In genomic region chr6:48048426-48049272, GRCm38 (mm10) we compare ENCODE assay signal across 8 mouse cellular contexts. TPM values are rescaled to one million over a fixed set of nuclear protein-coding genes. Genes with fewer than 3 reads are reported as not detected.
DNase-seq lines count a peak whose midpoint lies in the region; ATAC-seq lines count a peak whose summit lies in the region.

Zfp777 (minus strand) TSS chr6:48048911.

- peak within 1 kb of the TSS; percentile 94 for H3K27ac ChIP-seq in hindbrain, embryonic 16.5 days (ENCODE audit: low read depth, low read length)

- peaks cover 7% of the 10 kb centered on the region; the same call in 1 of the 2 replicates for H3K36me3 ChIP-seq in hindbrain, embryonic 16.5 days (ENCODE audit: control insufficient read depth, insufficient read depth, low read length)
- peaks cover 16% of the 10 kb centered on the region for H3K36me3 ChIP-seq in megakaryocyte, embryonic 14.5 days (replicated peaks; ENCODE audit: low read length)

- peaks cover 21% of the 10 kb centered on the region for H3K4me1 ChIP-seq in hindbrain, embryonic 16.5 days (ENCODE audit: control insufficient read depth, insufficient read depth, low read depth, low read length)
- H3K4me1 ChIP-seq in megakaryocyte, embryonic 14.5 days: peaks cover 59% of the 10 kb centered on the region

- H3K9ac ChIP-seq in hindbrain, embryonic 16.5 days (ENCODE audit: low read depth, low read length): peak within 1 kb of the TSS; percentile 90

- peak; percentile 91 for ATAC-seq in hindbrain, embryonic 16.5 days

- no peaks in the 10 kb centered on the region for H3K9me3 ChIP-seq in hindbrain, embryonic 16.5 days (ENCODE audit: control insufficient read depth, low read length)
- H3K9me3 ChIP-seq in megakaryocyte, embryonic 14.5 days: no peaks in the 10 kb centered on the region

- DNase-seq in ZHBTc4 (ENCODE audit: low read depth, low spot score): peak; percentile 93
- DNase-seq in cerebellum, postnatal 4 days (ENCODE audit: low spot score in 2 of 2): peak; percentile 60 to 79
- DNase-seq in gastrocnemius, adult 18-20 months (ENCODE audit: low spot score): peak; percentile 84
- DNase-seq in left cerebral cortex, adult 8-10 months (ENCODE audit: low spot score in 2 of 2): peak; percentile 57 to 67
- DNase-seq in right cerebral cortex, postnatal 10 days (ENCODE audit: low spot score in 2 of 2): peak; percentile 89 to 92
- peak; percentile 71 for DNase-seq in urinary bladder, postnatal 25 days (ENCODE audit: low spot score)

- no peaks in the 10 kb centered on the region for H3K27me3 ChIP-seq in hindbrain, embryonic 16.5 days (replicated peaks; ENCODE audit: control insufficient read depth, insufficient read depth, low read length)
- H3K27me3 ChIP-seq in megakaryocyte, embryonic 14.5 days (replicated peaks): no peaks in the 10 kb centered on the region

- peak within 1 kb of the TSS; percentile 84 for H3K4me3 ChIP-seq in hindbrain, embryonic 16.5 days (ENCODE audit: low read length)
- H3K4me3 ChIP-seq in megakaryocyte, embryonic 14.5 days (replicated peaks): peak within 1 kb of the TSS; percentile 98

- peak within 1 kb of the TSS; percentile 83 for H3K4me2 ChIP-seq in hindbrain, embryonic 16.5 days (ENCODE audit: low read length)

- under 1% methylated on average over 81 of the region's 82 CpGs for WGBS in hindbrain, embryonic 16.5 days

RNA-seq across cellular contexts. Expression of gene Zfp777, which starts in this region (rescaled TPM):
- total RNA-seq in gastrocnemius, adult 18-20 months (2021): 10 to 100 TPM; 17.4 to 20.7 TPM
- 11.1 and 12.1 TPM in 2 replicates for polyA plus RNA-seq in hindbrain, embryonic 16.5 days (2015; fragmentation: Nextera tagmentation; extraction: Ambion mirVana)
- 10 to 100 TPM; 38.6 to 41.1 (median 39.2) TPM for total RNA-seq in left cerebral cortex, adult 8-10 months (2022)
- polyA plus RNA-seq in megakaryocyte, embryonic 14.5 days (2012; ENCODE audit: insufficient read depth, low replicate concordance): 27.0 and 39.0 TPM in 2 replicates

Comparison
In these comparisons a context has a peak if more than half of its experiments do, and no peak if none do; other contexts are left out.
1. Peak in every context shown above with its lines: DNase-seq, ATAC-seq, H3K4me3 ChIP-seq and H3K27ac ChIP-seq.